Mouse (Mus musculus) brain, embryonic 14.5 days (tissue): ENCODE measurements around the gene Osbpl10.

Experiments used
- CTCF ChIP-seq: fragments of 200-500 bp; IDR thresholded peaks from 2 replicates; pipeline ENCODE4 v1.5.1; 2012; ENCODE audit warnings: inconsistent platforms, mild to moderate bottlenecking, moderate library complexity, borderline replicate concordance; ENCODE audit not compliant: insufficient read depth, insufficient read length; ENCODE audit errors: extremely low read depth
- POLR2A ChIP-seq: fragments of 200-500 bp; IDR thresholded peaks from 2 replicates; pipeline ENCODE4 v1.6.1; 2012; ENCODE audit warnings: mild to moderate bottlenecking, inconsistent platforms, borderline replicate concordance; ENCODE audit not compliant: poor library complexity, insufficient read depth, insufficient read length, severe bottlenecking; ENCODE audit errors: extremely low read depth

DNA sequence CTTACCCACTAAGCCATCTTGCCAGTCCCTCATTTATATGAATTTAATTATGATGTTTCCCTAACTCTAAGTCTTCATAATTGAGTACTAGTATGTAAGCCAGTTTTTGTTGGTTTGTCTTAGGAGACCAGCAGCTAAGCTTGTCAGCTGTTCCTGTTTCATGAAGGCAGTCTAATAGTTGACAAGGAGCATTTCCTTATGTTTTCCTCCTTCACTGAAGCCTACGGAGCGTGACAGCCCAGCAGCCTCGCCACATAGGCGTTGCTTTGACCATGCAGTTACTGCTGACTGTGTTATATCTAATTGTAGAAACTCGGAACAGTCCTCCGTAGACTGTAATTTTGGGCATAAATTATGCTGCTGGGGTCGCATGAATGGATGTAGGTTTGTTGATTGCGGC is 157.0 kb downstream of the Osbpl10 start:
- no peak for TF ChIP-seq POLR2A
- TF ChIP-seq CTCF: no peak
